Comparison of ENCODE assay signal across 19 mouse cellular contexts in genomic region chr5:44041056-44041455, GRCm38 (mm10). TPM values are rescaled to one million over a fixed set of nuclear protein-coding genes. Genes with fewer than 3 reads are reported as not detected.
"Had no signal": no experiment of that assay in that cellular context is flagged by ENCODE, and none has a peak within 500 bp of the region (broad histone marks: within the 10 kb centered on the region; RNA-seq: fewer than 3 reads in every experiment).

No protein-coding gene starts in this region.

- DNase-seq: lung, adult 2 months; lung, postnatal 4 days; midbrain, embryonic 14.5 days; retina, postnatal 1 day; right cerebral cortex, adult 18-20 months; right cerebral cortex, postnatal 25 days; right cerebral cortex, postnatal 4 days; spleen, adult 18-20 months; thymus, adult 18-20 months; thymus, postnatal 14 days; thymus, postnatal 36 days had no signal

- ATAC-seq: midbrain, embryonic 16.5 days had no signal

- H3K27me3 ChIP-seq: midbrain, embryonic 12.5 days; neural tube, embryonic 13.5 days; neural tube, embryonic 15.5 days had no signal

- H3K4me1 ChIP-seq: midbrain, embryonic 10.5 days; midbrain, embryonic 12.5 days; neural tube, embryonic 13.5 days; neural tube, embryonic 15.5 days had no signal

- H3K4me2 ChIP-seq: midbrain, embryonic 12.5 days; neural tube, embryonic 13.5 days; neural tube, embryonic 15.5 days had no signal

- H3K27ac ChIP-seq: midbrain, embryonic 10.5 days; midbrain, embryonic 12.5 days; neural tube, embryonic 13.5 days; neural tube, embryonic 15.5 days had no signal

- H3K36me3 ChIP-seq: neural tube, embryonic 15.5 days had no signal

- H3K9ac ChIP-seq: midbrain, embryonic 12.5 days; neural tube, embryonic 13.5 days; neural tube, embryonic 15.5 days had no signal

- H3K9me3 ChIP-seq: midbrain, embryonic 10.5 days; midbrain, embryonic 12.5 days; neural tube, embryonic 13.5 days; neural tube, embryonic 15.5 days had no signal

- H3K4me3 ChIP-seq: midbrain, embryonic 10.5 days; midbrain, embryonic 12.5 days; myocyte; neural tube, embryonic 13.5 days; neural tube, embryonic 15.5 days had no signal

RNA-seq across cellular contexts. Expression of gene Fgfbp1, which starts 59.5 kb away (rescaled TPM):
- total RNA-seq: megakaryocyte, adult 5-6 weeks; megakaryocyte-erythroid progenitor cell, adult 5-6 weeks had no signal
